Mouse (Mus musculus): ENCODE measurements around the gene C1qtnf6. TPM values are rescaled to one million over a fixed set of nuclear protein-coding genes. Genes with fewer than 3 reads are reported as not detected.

Gene C1qtnf6
- polyA plus RNA-seq, 1 experiment from 2014 or later = 9.9 TPM

DNA sequence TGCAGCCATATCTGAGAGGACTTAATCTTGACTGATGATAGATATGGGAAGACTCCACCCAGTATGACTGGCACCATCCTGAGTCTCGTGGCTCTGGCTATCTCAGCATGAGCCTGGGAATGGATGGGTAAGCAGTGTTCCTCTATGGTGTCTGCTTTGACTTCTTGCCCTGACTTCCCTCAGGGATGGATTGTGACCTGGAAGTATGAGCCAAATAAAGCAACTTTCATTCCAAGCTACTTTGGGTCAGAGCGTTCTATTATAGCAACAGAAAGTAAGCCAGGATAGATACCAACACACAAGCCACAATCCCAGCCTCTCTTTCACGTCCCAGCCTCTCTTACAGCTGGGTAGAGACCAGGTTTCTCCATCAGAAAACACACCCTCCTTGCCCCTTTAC lies 25.7 kb downstream of the C1qtnf6 start:
- peaks cover 11% of the 10 kb centered on the region for H3K4me1 ChIP-seq (replicated peaks)
- H3K27ac ChIP-seq = no peak overlapping the region
- WGBS = 82% methylated on average over 3 of the region's 3 CpGs
- H3K9me3 ChIP-seq = peaks cover 8% of the 10 kb centered on the region; the same call in 1 of the 2 replicates
- H3K36me3 ChIP-seq = no peaks in the 10 kb centered on the region
- DNase-seq (ENCODE audit: low spot score) = no peak
- no peaks in the 10 kb centered on the region for H3K27me3 ChIP-seq (ENCODE audit: insufficient read depth, poor library complexity, severe bottlenecking)
- no peak overlapping the region for H3K4me3 ChIP-seq

- no peak overlapping the region for H3K27ac ChIP-seq
- H3K36me3 ChIP-seq = no peaks in the 10 kb centered on the region
- H3K4me3 ChIP-seq = no peak overlapping the region
- 91% methylated on average over 5 of the region's 5 CpGs for WGBS
- peaks cover 4% of the 10 kb centered on the region for H3K4me1 ChIP-seq (replicated peaks)
- no peaks in the 10 kb centered on the region for H3K27me3 ChIP-seq (ENCODE audit: insufficient read depth, poor library complexity, severe bottlenecking)
- DNase-seq (ENCODE audit: low spot score) = no peak
- peaks cover 8% of the 10 kb centered on the region; the same call in 1 of the 2 replicates for H3K9me3 ChIP-seq
Measured at GRCm38 (mm10) chr15:78504816-78505215, 26.4 kb downstream of the C1qtnf6 start.

GRCm38 (mm10) chr15:78504013-78504412 lies 27.2 kb downstream of the C1qtnf6 start:
- DNase-seq (ENCODE audit: low spot score) = no peak
- Histone ChIP-seq H3K9me3 (peaks cover 8% of the 10 kb centered on the region; the same call in 1 of the 2 replicates), H3K27me3 (ENCODE audit: insufficient read depth, poor library complexity, severe bottlenecking) (no peaks in the 10 kb centered on the region), H3K36me3 (no peaks in the 10 kb centered on the region), H3K27ac (no peak overlapping the region), H3K4me3 (no peak overlapping the region), H3K4me1 (replicated peaks) (no peaks in the 10 kb centered on the region)
- WGBS = 78% methylated on average over 1 of the region's 1 CpGs

GRCm38 (mm10) chr15:78502437-78503132 lies 28.6 kb downstream of the C1qtnf6 start:
- DNase-seq (ENCODE audit: low spot score) = no peak
- Histone ChIP-seq H3K4me1 (replicated peaks) (no peaks in the 10 kb centered on the region), H3K36me3 (no peaks in the 10 kb centered on the region), H3K27me3 (ENCODE audit: insufficient read depth, poor library complexity, severe bottlenecking) (no peaks in the 10 kb centered on the region), H3K27ac (no peak overlapping the region), H3K9me3 (peaks cover 8% of the 10 kb centered on the region; the same call in 1 of the 2 replicates), H3K4me3 (no peak overlapping the region)
- 89% methylated on average over 18 of the region's 18 CpGs for WGBS

GRCm38 (mm10) chr15:78494968-78495406 lies 36.2 kb downstream of the C1qtnf6 start, which contains the start of gene Il2rb:
Gene Il2rb, minus strand, starts transcription at chr15:78495271.
- DNase-seq (ENCODE audit: low spot score) = no peak
- Histone ChIP-seq H3K4me1 (replicated peaks) (peaks cover 21% of the 10 kb centered on the region), H3K9me3 (no peaks in the 10 kb centered on the region), H3K27ac (no peak within 1 kb of the TSS), H3K27me3 (ENCODE audit: insufficient read depth, poor library complexity, severe bottlenecking) (no peaks in the 10 kb centered on the region), H3K4me3 (no peak within 1 kb of the TSS), H3K36me3 (no peaks in the 10 kb centered on the region)
- 94% methylated on average over 11 of the region's 11 CpGs for WGBS

- Histone ChIP-seq H3K27me3 (ENCODE audit: insufficient read depth, poor library complexity, severe bottlenecking) (no peaks in the 10 kb centered on the region), H3K36me3 (no peaks in the 10 kb centered on the region), H3K27ac (no peak overlapping the region), H3K9me3 (no peaks in the 10 kb centered on the region), H3K4me3 (no peak overlapping the region), H3K4me1 (replicated peaks) (peaks cover 21% of the 10 kb centered on the region)
- no peak for DNase-seq (ENCODE audit: low spot score)
- WGBS = 75% methylated on average over 10 of the region's 10 CpGs
Measured at GRCm38 (mm10) chr15:78493401-78494010, 37.7 kb downstream of the C1qtnf6 start.

DNA sequence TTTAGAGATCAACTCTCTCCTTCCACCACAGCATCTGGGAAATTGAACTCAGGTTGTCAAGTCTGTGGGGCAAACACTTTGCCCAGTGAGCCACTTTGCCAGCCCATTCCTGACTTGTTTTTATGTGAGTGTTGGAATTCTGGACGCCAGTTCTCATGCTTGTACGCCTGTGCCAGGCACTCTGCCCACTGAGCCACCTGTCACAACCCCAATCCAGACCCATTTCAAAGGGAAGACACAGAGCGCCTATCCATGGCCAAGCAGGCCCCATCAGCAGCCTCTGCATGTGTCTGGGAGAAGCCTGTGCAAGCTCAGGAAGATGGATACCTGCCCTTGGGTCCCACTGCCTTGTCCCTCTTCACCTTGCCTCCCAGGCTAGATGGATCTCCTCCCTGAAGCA lies 39.9 kb downstream of the C1qtnf6 start:
- no peaks in the 10 kb centered on the region for H3K9me3 ChIP-seq
- 85% methylated on average over 3 of the region's 3 CpGs for WGBS
- no peak overlapping the region for H3K4me3 ChIP-seq
- H3K27me3 ChIP-seq (ENCODE audit: insufficient read depth, poor library complexity, severe bottlenecking) = peaks cover 6% of the 10 kb centered on the region
- peaks cover 21% of the 10 kb centered on the region for H3K4me1 ChIP-seq (replicated peaks)
- no peaks in the 10 kb centered on the region for H3K36me3 ChIP-seq
- no peak for DNase-seq (ENCODE audit: low spot score)
- H3K27ac ChIP-seq = no peak overlapping the region

- Histone ChIP-seq H3K4me3 (no peak overlapping the region), H3K27me3 (ENCODE audit: insufficient read depth, poor library complexity, severe bottlenecking) (peaks cover 6% of the 10 kb centered on the region), H3K27ac (no peak overlapping the region), H3K9me3 (no peaks in the 10 kb centered on the region), H3K36me3 (no peaks in the 10 kb centered on the region), H3K4me1 (replicated peaks) (peaks cover 19% of the 10 kb centered on the region)
- WGBS = 87% methylated on average over 8 of the region's 8 CpGs
- DNase-seq (ENCODE audit: low spot score) = no peak
Measured at GRCm38 (mm10) chr15:78489906-78490305, 41.3 kb downstream of the C1qtnf6 start.

DNA sequence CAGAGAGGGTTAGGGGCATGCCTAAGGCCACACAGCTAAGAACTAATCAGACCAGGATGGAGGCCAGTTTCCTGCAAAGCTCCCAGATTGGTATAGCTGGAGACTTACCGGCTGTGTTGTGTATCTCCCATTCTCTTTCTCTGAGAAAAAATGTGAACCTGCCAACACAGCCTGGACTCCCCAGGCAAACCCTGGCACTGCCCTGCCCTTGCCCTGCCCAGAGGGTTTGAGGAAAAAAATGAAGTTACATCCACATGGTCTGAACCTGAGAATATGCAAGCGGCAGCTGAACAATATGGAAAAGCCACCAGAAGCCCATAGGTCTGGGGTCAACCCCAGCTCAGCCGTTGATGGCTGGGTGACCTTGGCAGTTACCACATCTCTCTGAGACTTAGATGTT lies 42.0 kb downstream of the C1qtnf6 start:
- no peak for DNase-seq (ENCODE audit: low spot score)
- Histone ChIP-seq H3K4me3 (no peak overlapping the region), H3K27me3 (ENCODE audit: insufficient read depth, poor library complexity, severe bottlenecking) (peaks cover 6% of the 10 kb centered on the region), H3K9me3 (no peaks in the 10 kb centered on the region), H3K27ac (no peak overlapping the region), H3K4me1 (replicated peaks) (peaks cover 13% of the 10 kb centered on the region), H3K36me3 (no peaks in the 10 kb centered on the region)
- WGBS = 90% methylated on average over 3 of the region's 3 CpGs

GRCm38 (mm10) chr15:78487066-78487465 lies 44.1 kb downstream of the C1qtnf6 start:
- 72% methylated on average over 4 of the region's 4 CpGs for WGBS
- H3K27me3 ChIP-seq (ENCODE audit: insufficient read depth, poor library complexity, severe bottlenecking) = peaks cover 12% of the 10 kb centered on the region
- no peak for DNase-seq (ENCODE audit: low spot score)
- no peaks in the 10 kb centered on the region for H3K4me1 ChIP-seq (replicated peaks)
- H3K4me3 ChIP-seq = no peak overlapping the region
- no peaks in the 10 kb centered on the region for H3K36me3 ChIP-seq
- no peaks in the 10 kb centered on the region for H3K9me3 ChIP-seq
- no peak overlapping the region for H3K27ac ChIP-seq

DNA sequence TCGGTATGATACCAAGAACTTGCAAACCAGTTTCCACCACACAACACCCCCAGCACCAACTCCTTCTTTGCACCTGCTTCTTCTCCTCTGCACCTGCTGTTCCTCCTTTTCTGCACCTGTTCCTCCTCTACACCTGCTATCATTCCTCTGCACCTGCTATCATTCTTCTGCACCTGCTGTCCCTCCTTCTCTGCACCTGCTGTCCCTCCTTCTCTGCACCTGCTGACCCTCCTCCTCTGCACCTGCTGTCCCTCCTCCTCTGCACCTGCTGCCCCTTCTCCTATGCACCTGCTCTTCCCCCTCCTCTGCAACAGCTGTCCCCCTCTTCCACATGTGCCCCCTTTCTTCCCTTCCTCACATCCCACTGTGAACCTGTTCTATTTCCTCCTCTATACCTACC lies 44.7 kb downstream of the C1qtnf6 start:
- 89% methylated on average over 1 of the region's 1 CpGs for WGBS
- Histone ChIP-seq H3K27me3 (ENCODE audit: insufficient read depth, poor library complexity, severe bottlenecking) (peaks cover 16% of the 10 kb centered on the region), H3K4me1 (replicated peaks) (peaks cover 1% of the 10 kb centered on the region; the same call in 1 of the 2 replicates)

GRCm38 (mm10) chr15:78483311-78483710 lies 47.9 kb downstream of the C1qtnf6 start:
- Histone ChIP-seq H3K36me3 (no peaks in the 10 kb centered on the region), H3K27ac (no peak overlapping the region), H3K4me3 (no peak overlapping the region), H3K27me3 (ENCODE audit: insufficient read depth, poor library complexity, severe bottlenecking) (peaks cover 19% of the 10 kb centered on the region), H3K9me3 (no peaks in the 10 kb centered on the region), H3K4me1 (replicated peaks) (peaks cover 3% of the 10 kb centered on the region; the same call in 1 of the 2 replicates)
- WGBS = 73% methylated on average over 4 of the region's 4 CpGs
- no peak for DNase-seq (ENCODE audit: low spot score)

More for the DNA sequence above, 44.7 kb downstream of the C1qtnf6 start:
- no peak for DNase-seq (ENCODE audit: low spot score)
- Histone ChIP-seq H3K36me3 (no peaks in the 10 kb centered on the region), H3K4me3 (no peak overlapping the region), H3K27ac (no peak overlapping the region), H3K9me3 (no peaks in the 10 kb centered on the region)

- 72% methylated on average over 3 of the region's 3 CpGs for WGBS
- peaks cover 19% of the 10 kb centered on the region for H3K27me3 ChIP-seq (ENCODE audit: insufficient read depth, poor library complexity, severe bottlenecking)
- no peaks in the 10 kb centered on the region for H3K36me3 ChIP-seq
- no peak for DNase-seq (ENCODE audit: low spot score)
- H3K27ac ChIP-seq = no peak overlapping the region
- no peaks in the 10 kb centered on the region for H3K9me3 ChIP-seq
- H3K4me1 ChIP-seq (replicated peaks) = peaks cover 3% of the 10 kb centered on the region; the same call in 1 of the 2 replicates
- no peak overlapping the region for H3K4me3 ChIP-seq
Measured at GRCm38 (mm10) chr15:78482518-78482917, 48.7 kb downstream of the C1qtnf6 start.

Measured in hindbrain, embryonic 10.5 days (tissue).